Mouse (Mus musculus) myocyte (in vitro differentiated cells): ENCODE measurements around the gene Ppa1.

Source experiments
- CEBPB ChIP-seq: IDR thresholded peaks from 2 replicates; pipeline ENCODE4 v1.6.1; 2011; ENCODE audit warnings: mild to moderate bottlenecking, moderate library complexity; ENCODE audit not compliant: poor library complexity, insufficient read depth, severe bottlenecking
- MYOG ChIP-seq, 3 experiments: IDR thresholded peaks; one replicate each; pipeline ENCODE4 v1.6.1; 2011; ENCODE audit warnings: control low read depth in 2 of 3, low read depth in 2 of 3, mild to moderate bottlenecking in 2 of 3; ENCODE audit not compliant: insufficient read length in 2 of 3, control insufficient read depth in 1 of 3, insufficient read depth in 1 of 3
- POLR2A ChIP-seq: IDR thresholded peaks from one replicate; pipeline ENCODE4 v1.6.1; 2011; ENCODE audit warnings: low read depth, mild to moderate bottlenecking, control low read depth, moderate library complexity; ENCODE audit not compliant: insufficient read length
- TCF12 ChIP-seq: IDR thresholded peaks from one replicate; pipeline ENCODE4 v1.6.1; 2011; ENCODE audit warnings: mild to moderate bottlenecking, control low read depth; ENCODE audit not compliant: poor library complexity, insufficient read depth, severe bottlenecking
- USF1 ChIP-seq: IDR thresholded peaks from one replicate; pipeline ENCODE4 v1.6.1; 2011; ENCODE audit warnings: low read depth, mild to moderate bottlenecking, control low read depth, moderate library complexity

DNA sequence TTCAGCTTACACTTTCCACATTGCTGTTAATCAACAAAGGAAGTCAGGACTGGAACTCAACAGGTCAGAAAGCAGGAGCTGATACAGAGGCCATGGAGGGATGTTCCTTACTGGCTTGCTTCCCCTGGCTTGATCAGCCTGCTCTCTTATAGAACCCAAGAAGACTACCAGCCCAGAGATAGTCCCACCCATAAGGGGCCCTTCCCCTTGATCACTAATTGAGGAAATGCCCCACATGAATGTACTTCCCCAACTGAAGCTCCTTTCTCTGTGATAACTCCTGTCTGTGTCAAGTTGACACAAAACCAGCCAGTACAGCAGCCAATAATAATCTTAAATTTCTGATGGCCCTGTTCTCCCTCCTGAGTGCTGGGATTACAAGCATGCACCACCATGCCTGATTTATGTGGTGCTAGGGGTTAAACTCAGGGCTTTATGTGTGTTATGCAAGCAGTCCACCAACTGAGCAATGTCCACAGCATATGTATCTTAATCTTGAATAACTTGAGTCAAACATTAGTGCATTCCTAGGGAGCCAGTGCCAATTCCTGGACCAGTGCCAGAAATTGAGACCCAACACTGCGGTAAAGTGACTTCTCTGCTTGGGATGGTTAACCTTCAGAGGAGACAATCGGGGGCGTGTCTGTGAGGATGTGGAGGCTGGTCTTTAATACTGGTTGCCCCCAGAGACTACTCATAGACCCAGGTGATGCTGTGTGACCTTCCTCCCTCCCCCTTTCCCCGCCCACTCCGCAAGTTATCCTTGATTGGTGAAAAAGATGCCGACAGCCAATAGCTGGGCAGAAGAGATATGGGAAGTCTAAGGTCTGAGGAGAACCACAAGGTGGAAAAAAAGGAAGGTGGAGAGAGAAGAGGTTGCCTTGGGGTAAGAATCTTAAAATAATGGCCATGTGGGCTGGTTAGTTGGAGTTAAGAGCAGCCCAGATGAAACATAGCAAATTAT, 58.3 kb downstream of the Ppa1 start:
- TF ChIP-seq POLR2A, result no peak
- no peak for TF ChIP-seq USF1
- TF ChIP-seq TCF12, result no peak
- no peak for TF ChIP-seq CEBPB
- no peak for TF ChIP-seq MYOG (IDR thresholded peaks at IDR 0.05; ENCODE audit: control insufficient read depth in 1 of 3, insufficient read depth in 1 of 3, insufficient read length in 2 of 3, low read depth in 2 of 3)
